Mouse (Mus musculus): Measurements from ENCODE around the gene Dph2. TPM values are rescaled to one million over a fixed set of nuclear protein-coding genes. Genes with fewer than 3 reads are reported as not detected.
A peak's percentile ranks its signal among the peaks of the same experiment; 100 is the strongest.

Gene Dph2
- total RNA-seq, 2 experiments from 2014 or later = 10.9 to 11.5 TPM

DNA sequence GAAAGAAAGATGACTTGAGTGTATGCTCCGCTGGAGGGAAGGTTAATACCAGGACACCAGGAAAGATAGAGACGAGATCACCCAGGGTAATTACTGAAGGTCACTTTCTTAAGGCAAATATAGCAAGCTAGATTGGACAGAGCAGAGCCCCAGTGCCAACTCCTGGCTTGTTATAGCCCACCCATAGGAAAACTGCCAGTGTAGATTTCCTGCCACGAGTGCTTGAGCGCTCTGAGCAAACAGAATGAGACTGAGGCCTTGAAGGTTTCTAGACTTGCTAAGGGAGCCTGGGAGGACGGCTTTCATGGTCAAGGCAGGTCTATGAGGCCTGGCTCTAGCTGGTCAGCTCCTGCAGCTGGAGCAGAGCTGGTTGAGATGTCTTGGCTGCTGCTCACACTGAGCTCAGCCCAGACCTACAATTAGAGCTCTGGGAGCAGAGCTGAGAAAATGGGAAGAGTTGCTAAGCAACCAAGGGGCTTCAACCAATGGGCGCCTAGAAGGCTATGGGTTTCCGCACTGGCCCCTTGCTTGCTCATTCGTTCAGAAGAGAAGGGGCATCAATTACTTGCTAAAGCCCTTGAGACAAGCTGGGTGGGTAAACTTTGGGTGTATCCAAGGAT lies 17.1 kb upstream of the Dph2 start:
- DNase-seq = no peak

DNA sequence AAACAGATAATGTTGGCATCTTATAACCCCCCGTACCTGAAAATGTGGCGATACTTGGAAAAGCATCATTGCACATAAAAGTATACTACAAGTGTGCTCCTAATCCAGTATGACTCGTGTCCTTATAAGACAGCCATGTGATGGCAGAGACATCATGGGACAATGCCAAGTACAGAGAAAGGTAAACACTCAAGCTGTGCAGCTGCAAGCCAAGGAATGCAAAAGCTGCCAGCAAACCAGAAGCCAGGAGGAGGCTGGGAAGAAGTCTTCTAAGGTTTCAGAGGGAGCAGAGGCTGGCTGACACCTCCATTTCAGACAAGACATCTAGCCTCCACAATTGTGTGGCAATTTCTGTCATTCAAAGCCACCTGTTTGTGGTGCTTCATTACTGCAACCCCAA lies 14.4 kb upstream of the Dph2 start:
- DNase-seq = no peak

DNA sequence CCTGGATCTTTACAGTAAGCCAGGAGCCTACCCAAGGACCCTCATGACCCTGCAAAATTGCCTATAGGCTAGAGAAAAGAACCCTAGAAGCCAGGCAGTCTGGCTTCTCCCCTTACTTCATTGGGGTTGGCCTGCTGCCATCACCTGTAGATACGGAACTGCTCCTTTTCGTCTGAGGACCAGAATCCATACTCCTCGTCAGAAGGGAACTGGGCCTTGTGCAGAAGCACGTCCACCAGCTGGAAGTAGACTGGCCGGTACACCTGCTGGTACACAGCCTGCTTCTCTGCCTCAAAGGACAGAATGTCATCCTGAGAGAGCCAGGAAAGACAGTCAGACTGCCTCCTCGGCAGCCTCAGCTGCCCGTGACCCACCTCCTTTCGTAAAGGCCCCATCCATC lies 12.9 kb upstream of the Dph2 start:
- no peak for DNase-seq

DNA sequence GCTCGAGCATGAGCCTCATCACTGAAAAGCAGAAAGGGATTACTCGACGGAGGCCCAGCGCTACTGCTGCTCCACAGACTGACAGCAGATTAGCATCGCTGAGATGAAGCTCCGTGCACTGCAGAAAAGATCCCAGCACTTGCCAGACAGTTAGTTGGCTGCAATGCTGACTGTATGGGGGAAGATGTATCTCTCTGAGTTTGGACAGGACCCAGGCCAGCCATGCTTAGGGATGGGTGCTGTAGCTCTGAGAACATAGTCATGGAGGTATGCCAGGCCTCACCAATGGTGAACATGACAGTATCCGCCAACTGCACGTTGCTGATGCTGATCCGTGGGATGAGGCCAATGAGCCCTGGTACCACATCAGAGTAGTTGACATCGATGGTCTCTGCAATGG lies 12.3 kb upstream of the Dph2 start:
- no peak for DNase-seq

DNA sequence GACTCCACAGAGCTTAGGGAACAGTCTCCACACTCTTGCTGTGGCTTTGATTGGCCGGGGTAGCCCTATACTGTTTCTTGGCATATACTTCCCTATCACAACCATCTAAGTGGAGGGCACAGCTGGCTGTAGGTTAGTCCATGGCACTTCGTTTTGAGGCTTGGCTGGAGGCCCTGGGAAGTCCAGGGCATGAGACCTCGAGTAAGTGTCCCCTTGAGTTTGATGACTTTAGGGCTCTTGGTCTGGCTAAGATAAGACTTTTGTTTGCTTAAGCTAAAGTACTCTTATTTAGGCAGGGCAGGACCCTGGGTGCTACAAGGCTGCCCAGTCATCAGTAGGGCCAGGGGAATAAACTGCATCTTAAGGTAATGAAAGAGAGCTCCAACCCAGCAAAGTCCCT lies 6.3 kb upstream of the Dph2 start:
- no peak for DNase-seq

DNA sequence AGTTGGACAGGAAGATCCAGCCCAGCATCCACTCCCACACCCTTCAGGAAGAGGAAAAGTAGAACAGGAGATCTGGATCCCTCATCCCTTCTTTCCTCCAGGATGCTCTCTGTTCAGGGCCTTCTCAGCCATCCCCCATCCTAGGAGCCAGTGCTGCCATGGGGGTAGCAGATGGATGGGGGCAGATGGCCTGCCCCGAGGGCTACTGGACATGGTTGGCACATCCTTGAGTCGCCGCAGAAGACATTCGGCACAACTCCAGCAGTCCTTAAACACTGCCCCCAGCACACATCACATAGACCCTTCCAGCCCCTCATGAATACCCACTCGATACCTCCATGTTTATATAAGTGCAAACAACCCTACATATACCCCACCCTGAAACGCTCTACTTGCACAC lies 4.2 kb upstream of the Dph2 start:
- DNase-seq = no peak

DNA sequence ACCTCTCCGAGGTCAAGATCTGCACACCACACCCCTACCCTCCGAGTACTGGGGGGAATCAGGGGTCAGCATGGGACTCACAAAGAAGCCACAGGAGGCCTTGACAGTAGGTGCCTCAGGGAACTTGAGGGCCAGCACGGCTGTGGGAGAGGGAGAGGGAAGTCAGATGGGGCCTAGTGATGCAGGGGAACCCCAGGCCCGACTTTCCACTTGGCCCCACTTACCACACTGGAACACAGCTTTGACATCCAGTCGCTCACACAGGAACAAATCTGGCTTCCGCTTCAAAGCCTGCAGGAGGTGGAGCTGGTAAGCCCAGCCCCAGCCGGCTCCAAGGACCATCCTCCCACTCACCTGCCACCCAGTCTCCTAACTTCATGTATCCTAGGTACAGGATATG lies 3.5 kb upstream of the Dph2 start:
- no peak for DNase-seq

DNA sequence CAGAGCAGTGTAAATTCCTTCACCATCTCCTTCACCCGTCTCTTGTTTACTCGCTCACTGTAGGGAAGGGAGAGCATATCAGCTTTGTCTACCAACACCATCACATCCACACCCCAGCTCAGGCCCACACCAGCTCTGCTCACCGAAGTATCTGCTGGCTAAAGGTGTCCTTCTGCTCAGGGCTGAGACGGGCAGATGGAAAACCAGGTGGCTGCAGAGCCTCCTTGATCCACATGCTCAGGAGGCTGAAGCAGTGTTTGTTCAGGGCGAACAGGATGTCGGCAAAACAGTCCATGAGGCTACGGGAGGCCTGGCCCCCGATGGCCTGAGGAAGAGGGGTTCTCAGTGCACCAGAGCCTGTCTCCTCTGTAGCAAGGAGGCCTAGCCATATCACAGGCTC lies 2.8 kb upstream of the Dph2 start:
- no peak for DNase-seq

DNA sequence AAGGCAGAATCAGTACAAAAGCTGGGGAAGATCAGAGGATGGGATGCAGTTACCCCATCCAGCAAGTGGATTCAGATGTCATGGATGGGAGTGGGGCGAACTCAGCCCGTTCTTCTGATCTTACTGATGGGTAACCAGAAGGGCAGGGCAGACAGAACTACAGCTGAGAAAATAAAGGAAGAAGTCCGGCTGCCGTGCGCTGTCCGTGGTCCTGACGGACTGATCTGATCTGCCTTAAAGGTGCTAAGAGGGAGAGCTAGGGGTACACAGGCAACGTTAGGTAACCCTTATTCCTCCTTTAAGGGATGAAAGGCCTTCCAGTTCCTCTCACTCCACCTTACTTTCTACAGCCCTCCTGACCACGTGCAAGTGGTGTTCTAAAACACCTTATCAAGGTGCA lies 1.5 kb upstream of the Dph2 start:
- no peak for DNase-seq

DNA sequence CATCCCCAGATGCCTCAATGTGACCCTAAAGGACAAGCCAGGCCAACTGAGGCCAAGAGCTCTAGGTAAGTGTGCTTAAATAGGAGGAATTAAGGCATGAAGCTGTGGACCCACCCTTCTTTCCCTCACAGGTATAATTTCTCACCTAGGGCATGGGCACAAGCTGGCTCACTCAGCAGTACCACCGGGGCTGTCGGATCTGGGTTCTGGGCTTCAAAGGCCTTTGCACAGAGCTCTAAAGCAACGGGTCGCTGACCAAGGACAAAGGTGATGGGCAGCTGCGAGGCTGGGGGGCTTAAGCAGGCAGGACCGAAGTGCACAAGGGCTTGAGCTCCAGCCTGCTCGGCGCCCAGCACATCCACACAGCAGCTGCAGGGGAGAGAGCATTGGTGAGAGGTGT lies 1.1 kb downstream of the Dph2 start:
- no peak for DNase-seq

DNA sequence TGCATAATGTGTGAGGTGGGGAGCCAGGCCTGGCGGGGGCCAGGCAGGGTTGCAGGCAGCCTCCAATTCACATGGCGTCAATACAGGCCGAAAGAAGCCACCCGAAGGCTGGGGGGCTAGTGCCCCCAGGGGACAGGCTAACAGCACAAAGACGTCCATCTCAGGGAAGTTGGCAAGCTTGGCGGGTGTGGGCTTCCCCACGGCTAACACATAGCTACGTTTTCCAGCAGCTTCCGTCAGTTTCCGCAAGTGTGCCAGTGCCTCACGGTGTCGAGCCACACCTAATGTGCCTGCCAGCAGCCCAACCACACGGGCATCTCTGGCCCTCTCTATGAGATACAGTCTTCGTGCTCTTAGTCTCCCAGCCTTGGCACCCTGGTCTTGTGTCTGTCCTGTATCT lies 1.8 kb downstream of the Dph2 start:
- DNase-seq = no peak

DNA sequence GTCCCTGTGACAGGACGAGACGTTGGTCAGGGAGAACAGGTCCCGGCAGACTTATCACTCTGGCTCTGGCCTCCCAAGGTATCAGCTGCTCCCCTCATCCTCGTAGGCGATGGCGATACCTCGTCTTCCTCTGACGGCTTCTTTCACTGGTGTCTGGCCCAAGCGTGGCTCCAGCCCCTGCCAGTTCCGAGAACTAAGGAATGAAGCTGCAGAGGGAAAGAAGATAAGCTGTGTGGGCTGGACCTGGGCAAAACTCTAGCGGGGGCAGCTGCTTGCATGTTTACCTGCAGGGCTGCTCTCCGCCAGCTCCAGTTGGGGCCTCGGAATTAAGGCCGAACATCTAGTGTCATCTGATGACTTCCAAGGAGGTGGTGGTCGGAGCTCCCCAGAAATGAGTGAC lies 2.4 kb downstream of the Dph2 start:
- no peak for DNase-seq

DNA sequence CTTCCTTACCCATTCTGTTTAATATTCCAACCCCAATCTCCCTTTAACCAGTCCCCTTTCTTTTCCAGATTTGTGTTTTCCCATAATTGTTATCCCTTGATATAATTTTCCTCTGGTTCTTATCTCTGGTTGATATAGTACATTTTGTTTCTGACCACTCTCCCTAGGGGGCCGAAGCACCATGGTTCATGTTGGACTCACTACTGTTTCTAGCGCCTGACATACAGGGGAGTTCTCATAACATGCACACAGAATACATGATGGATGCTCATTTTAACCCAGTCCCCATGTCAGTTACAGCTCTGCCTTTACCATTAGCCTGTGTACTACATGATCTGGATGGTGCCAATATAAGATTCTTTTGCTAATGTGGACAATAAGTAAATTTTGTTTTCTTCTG lies 3.9 kb downstream of the Dph2 start:
- no peak for DNase-seq

DNA sequence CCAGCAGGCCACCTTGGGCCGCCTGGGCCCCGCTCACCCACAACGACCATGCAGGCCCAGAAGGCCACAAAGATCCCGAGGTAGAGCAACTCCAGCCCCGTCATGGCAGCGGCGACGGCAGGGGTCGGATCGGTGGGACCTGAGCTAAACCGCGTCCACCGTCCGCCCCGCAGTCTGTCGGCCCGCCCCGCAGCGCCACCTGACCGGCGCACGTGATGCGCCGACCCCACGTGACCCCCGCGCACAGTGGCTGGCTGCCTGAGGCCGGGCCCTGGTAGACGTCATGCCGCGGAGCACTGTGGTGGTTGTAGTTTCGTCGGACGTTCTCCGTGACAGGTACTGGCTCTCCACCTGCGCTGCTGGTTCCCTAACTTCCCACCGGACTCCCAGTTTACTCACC lies 4.7 kb downstream of the Dph2 start, which contains the start of gene Atp6v0b:
Gene Atp6v0b (minus strand): TSS at position 201 of the 400 bp plus-strand sequence.
- peak; percentile 94 to 96 for DNase-seq

DNA sequence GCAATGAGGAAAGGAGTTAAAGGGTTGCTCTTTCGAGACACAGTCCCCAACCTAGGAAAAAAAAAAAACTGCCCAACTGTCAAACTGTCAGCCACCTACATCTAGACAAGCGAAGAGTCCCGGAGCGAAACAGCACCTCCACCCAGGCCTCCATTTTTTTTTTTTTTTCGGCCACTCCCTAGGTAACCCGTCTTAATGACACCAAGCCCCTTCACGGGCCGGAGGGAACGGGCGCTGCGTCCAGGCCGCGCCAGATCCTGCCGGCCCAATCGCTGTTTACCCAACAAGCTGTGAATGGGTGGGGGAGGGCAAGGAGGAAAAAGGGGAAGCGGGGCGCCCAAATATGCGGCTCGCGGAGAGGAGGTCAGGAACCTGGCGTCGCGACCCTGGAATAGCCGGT lies 5.2 kb downstream of the Dph2 start:
- DNase-seq = no peak

DNA sequence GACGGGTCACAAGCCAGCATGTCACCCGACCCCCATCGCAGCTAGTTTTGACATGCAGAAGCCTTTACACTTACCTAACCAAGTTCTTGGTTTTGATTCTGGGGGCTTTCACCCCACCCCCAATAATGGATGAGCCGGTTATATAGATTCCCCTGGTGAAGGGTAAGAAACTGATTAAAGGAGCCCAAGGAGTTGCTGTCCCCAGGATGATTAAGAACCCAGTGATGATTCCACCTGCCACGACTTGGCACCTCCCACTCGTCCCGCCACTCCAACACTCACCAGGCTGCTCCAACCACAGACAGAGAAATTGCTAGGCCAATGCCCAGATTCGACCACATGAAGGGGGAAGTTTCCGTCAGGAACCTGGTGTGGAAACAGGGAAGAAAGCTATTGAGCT lies 5.8 kb downstream of the Dph2 start:
- no peak for DNase-seq

DNA sequence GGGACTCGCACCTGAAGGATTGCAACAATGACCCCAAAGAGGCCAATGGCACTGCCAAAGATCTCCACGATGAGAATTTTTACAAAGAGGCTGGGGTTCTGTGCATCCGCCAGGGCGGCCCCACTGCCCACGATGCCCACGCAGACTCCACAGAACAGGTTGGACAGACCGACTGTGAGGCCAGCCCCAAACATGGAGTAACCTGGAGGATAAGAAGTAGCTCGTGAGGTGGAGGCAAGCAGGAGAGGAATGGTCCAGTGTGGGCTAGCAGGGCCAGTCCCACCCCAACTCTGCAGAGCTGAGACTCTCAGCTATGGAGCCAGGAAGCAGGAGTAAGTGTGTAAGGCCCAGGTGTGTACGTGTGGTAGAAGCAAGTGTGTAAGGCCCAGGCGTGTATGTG lies 6.7 kb downstream of the Dph2 start:
- no peak for DNase-seq

DNA sequence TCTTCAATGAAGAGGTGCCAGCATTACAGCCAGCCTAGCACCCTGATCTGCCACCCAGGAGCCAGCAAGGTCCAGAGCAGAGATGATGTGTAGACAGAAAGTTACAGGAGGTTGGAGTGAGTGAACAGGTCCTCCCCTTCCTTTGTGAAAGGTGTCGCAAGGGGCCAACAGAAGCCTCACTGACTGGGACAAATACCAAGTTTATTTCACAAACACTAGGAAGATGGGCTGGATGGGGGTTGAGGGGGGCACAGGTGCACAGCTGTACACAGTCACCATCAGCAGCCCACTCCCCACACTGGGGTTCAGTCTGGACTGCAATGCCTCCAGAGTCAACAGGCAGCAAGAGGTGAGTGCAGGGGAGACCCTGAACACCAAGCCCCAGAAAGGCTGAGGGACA lies 7.7 kb downstream of the Dph2 start:
- DNase-seq = no peak

DNA sequence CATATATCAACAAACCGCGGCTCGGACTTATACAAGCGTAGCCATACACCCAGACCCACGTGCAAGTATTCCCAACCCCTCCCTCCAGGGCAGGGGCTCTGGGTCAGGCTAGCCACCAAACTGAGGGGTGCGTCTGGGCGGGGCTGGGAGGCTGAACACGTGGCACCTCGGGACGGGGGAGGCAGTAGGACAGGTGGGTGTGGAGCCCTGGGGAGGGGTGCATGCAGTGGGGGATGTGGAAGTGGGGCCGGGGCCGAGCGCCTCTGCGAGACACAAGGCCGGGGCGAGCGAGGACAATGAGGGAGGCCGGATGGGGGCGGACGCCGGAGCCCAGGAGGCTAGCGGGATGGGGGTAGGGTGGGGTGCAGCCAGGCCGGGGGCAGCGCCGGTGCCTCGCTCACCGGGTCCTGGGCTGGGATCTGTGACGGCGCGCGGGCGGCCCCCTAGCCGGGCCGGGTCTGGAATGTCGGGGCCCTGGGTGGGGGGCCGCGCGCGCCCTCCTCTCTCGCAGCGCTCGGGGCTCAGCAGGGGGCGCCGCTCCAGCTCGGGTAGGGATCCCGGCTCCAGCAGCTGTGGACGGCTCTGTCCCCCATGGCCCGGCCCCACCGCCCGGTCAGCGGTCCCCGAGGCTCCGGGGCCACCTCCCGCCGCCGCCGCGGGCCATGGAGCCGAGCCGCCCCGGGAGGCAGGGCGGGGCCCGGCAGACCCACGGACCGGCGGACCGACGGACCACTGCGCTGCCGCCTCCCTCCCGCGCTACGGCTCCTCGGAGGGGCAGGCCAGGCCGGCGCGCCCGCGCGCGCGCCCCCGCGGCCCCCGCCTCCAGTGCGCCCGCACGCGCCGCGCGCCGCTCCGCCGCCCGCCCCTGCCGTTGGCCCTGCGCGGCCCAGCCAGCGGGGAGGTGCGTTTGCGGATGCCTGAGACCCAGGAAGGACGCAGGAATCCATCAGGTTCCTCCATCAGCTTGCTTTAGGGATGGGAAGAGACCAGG lies 8.8 kb downstream of the Dph2 start, which contains the start of gene B4galt2:
Gene B4galt2 (minus strand): TSS at position 787 of the 991 bp plus-strand sequence.
- peak; percentile 67 to 73 for DNase-seq

DNA sequence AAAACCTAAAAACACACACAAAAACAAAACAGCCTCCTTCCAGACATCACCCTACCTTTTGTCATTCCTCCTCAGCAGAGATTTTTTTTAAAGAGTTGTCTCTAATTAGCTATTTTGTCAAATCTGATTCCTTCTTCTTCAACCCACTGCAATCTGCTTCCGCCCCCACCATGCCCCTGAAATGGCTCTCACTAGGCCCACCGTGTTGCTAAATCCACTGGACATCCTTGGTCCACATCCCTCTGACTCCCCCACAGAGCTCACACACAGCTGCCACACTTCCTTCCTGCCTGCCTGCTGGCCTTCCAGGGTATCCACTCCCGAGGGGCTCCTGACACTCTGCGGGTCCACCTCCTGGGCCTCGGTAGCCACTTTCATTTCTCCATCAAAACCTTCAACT lies 13.1 kb downstream of the Dph2 start:
- no peak for DNase-seq

DNA sequence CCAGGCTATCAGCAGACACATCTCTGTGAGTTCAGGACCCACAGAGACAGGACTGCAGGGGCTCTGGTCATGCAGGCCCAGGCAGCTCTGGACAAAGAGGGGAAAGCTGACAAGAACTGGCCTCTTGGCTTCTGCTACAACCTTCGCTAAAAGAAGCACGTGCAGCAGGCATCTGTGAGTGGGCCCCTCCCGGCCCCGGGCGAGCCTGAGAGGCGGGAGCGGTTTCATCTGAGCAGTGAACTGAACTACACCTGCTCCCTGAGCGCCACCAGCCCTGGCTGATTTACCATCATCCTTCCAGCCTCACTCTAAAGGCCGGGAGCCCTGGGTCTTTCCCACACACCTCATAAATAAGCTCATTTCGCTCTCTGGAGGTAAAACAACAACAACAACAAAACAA lies 13.5 kb downstream of the Dph2 start:
- no peak for DNase-seq

DNA sequence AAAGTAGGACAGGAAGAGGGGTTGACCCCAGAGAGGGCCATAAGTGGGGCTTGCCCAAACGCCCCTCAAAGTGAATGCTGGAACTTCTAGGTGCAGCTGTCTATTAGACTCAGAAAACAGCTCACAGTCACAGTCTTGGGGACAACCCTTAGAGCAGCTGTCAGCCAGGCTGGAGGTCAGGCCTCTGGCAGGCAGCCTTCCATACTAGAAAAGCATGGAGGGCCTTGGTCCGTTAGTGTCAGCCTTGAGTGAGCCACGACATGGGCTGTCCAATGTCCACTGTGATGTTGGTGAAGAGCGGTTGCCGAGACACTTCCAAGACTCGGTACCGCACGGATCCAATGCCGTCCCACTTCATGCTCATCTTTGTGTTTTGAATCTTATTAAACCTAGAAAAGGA lies 18.2 kb downstream of the Dph2 start:
- no peak for DNase-seq

DNA sequence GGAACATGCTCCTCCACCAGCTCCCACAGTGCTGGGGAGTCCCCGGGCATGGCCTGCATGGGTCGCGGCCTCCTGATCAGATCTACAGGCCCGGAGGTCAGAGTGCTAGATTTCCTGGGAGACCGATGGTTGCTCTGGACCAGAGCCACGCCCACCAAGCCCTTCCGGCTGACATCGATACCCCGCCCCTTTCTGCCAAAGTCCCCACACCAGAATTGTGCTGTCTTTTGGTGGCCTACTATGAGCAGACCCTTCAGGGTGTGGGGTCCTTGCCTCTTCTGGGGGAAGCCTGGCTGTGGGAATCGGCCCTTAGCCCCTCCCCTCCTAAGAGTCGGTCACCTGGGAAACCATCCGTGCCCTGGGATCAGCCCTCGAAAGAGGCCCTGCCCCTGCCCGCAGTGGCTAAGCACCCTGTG lies 19.4 kb downstream of the Dph2 start, which contains the start of gene Ccdc24:
Gene Ccdc24 (minus strand): TSS at position 87 of the 416 bp plus-strand sequence.
- DNase-seq = no peak

DNA sequence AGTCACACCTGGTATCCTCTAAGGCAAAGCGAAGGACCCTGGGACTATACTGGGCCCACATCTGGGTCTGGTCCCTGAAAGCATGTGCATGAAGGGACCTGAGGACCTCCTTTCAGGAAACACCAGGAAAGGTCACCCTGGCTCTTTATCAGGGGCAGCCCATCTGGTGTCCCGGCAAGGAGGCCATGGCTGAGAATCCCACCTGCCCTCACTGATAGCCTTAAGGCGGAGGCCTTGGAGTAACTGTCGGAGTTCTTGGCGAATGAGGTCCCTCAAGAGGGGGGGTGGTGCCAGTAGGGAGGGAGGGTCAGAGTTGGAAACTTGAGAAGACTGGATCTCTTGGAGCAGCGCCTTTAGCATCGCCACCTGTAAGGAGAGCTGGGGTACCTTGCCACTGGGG lies 20.0 kb downstream of the Dph2 start:
- no peak for DNase-seq
